Mouse (Mus musculus): ENCODE measurements around the gene Cldn8.
A peak's percentile ranks its signal among the peaks of the same experiment; 100 is the strongest.

The Cldn8 gene

GRCm38 (mm10) chr16:88563045-88563913, at the start of gene Cldn8:
Gene Cldn8, minus strand, starts transcription at chr16:88563183.
- peak; percentile 41 for DNase-seq (ENCODE audit: low spot score)

GRCm38 (mm10) chr16:88612712-88613111, 49.7 kb upstream of the Cldn8 start:
- DNase-seq (ENCODE audit: low spot score): no peak

- no peak for DNase-seq (ENCODE audit: low spot score)
These were observed 48.9 kb upstream of the Cldn8 start, which contains the start of gene Krtap24-1 for GRCm38 (mm10) chr16:88611922-88612321. Gene Krtap24-1, minus strand, starts transcription at chr16:88612279.

- no peak for DNase-seq (ENCODE audit: low spot score)
These were observed 41.6 kb upstream of the Cldn8 start for GRCm38 (mm10) chr16:88604570-88604969.

GRCm38 (mm10) chr16:88602464-88602863, 39.5 kb upstream of the Cldn8 start:
- no peak for DNase-seq (ENCODE audit: low spot score)

- DNase-seq (ENCODE audit: low spot score): no peak
These were observed 37.3 kb upstream of the Cldn8 start for GRCm38 (mm10) chr16:88600303-88600702.

- DNase-seq (ENCODE audit: low spot score): no peak
These were observed 36.7 kb upstream of the Cldn8 start for GRCm38 (mm10) chr16:88599504-88600237.

- no peak for DNase-seq (ENCODE audit: low spot score)
These were observed 29.8 kb upstream of the Cldn8 start for GRCm38 (mm10) chr16:88592758-88593157.

- no peak for DNase-seq (ENCODE audit: low spot score)
These were observed 20.4 kb upstream of the Cldn8 start for GRCm38 (mm10) chr16:88583338-88583737.

- DNase-seq (ENCODE audit: low spot score): no peak
These were observed 13.1 kb upstream of the Cldn8 start for GRCm38 (mm10) chr16:88575885-88576679.

- DNase-seq (ENCODE audit: low spot score): no peak
These were observed 10.0 kb upstream of the Cldn8 start for GRCm38 (mm10) chr16:88572904-88573404.

- DNase-seq (ENCODE audit: low spot score): peak; percentile 20
These were observed 7.2 kb upstream of the Cldn8 start for GRCm38 (mm10) chr16:88570136-88570535.

- no peak for DNase-seq (ENCODE audit: low spot score)
These were observed 6.7 kb upstream of the Cldn8 start for GRCm38 (mm10) chr16:88569732-88570131.

- DNase-seq (ENCODE audit: low spot score): no peak
These were observed 6.1 kb upstream of the Cldn8 start for GRCm38 (mm10) chr16:88569096-88569495.

- DNase-seq (ENCODE audit: low spot score): no peak
These were observed 1.3 kb downstream of the Cldn8 start for GRCm38 (mm10) chr16:88561617-88562164.

GRCm38 (mm10) chr16:88542488-88542887, 20.5 kb downstream of the Cldn8 start:
- DNase-seq (ENCODE audit: low spot score): no peak

- DNase-seq (ENCODE audit: low spot score): no peak
These were observed 23.0 kb downstream of the Cldn8 start for GRCm38 (mm10) chr16:88539841-88540487.

GRCm38 (mm10) chr16:88511348-88511747, 51.6 kb downstream of the Cldn8 start:
- no peak for DNase-seq (ENCODE audit: low spot score)

Data from urinary bladder, postnatal 25 days (tissue).